Mouse (Mus musculus) CH12.LX (cell line): Measurements from ENCODE around the gene Gm20388. TPM values are rescaled to one million over a fixed set of nuclear protein-coding genes. Genes with fewer than 3 reads are reported as not detected.

Experiments used
- DNase-seq: peaks from one replicate; pipeline ENCODE4 v3.0.0-alpha.2; 2013; ENCODE audit errors: extremely low read depth
- H3K27ac ChIP-seq: 2 replicates; pipeline ENCODE4 v1.5.1; 2012; ENCODE audit warnings: low read depth, mild to moderate bottlenecking, control low read depth, moderate library complexity; ENCODE audit not compliant: insufficient read depth
- H3K27me3 ChIP-seq: replicated peaks from 2 replicates; pipeline ENCODE3; 2012; ENCODE audit warnings: inconsistent platforms
- H3K36me3 ChIP-seq, 2 experiments: replicated peaks in 1 of 2; 2 replicates each; pipeline versions ENCODE3 to v1.6.1; 2012; ENCODE audit warnings: inconsistent platforms in 1 of 2, low read length in 1 of 2, mild to moderate bottlenecking in 1 of 2, mixed read lengths in 1 of 2, moderate library complexity in 1 of 2; ENCODE audit not compliant: control insufficient read depth in 1 of 2, insufficient read depth in 1 of 2
- H3K4me1 ChIP-seq, 2 experiments: 2 replicates each; pipeline ENCODE4 v1.6.1; 2012; ENCODE audit warnings: inconsistent platforms in 1 of 2, moderate library complexity in 1 of 2; ENCODE audit not compliant: insufficient read depth in 2 of 2, control insufficient read depth in 1 of 2
- H3K4me2 ChIP-seq: 2 replicates; pipeline ENCODE4 v1.6.1; 2012; ENCODE audit warnings: low read depth, mild to moderate bottlenecking, control low read depth; ENCODE audit not compliant: poor library complexity, insufficient read depth, severe bottlenecking
- H3K4me3 ChIP-seq, 3 experiments: fragments of 150-350 bp in 1 of 3; sonication (generic) in 1 of 3; replicated peaks in 1 of 3; 2 replicates each; pipeline versions ENCODE3 to v1.5.1; 2011 to 2012; ENCODE audit warnings: low read depth in 2 of 3, low read length in 2 of 3, mild to moderate bottlenecking in 2 of 3, moderate library complexity in 2 of 3, control low read depth in 1 of 3, improper control_type of control experiment in 1 of 3, inconsistent platforms in 1 of 3, mixed read lengths in 1 of 3; ENCODE audit not compliant: poor library complexity in 1 of 3
- H3K79me2 ChIP-seq: replicated peaks from 2 replicates; pipeline ENCODE4 v1.6.1; 2012; ENCODE audit warnings: mild to moderate bottlenecking, moderate library complexity; ENCODE audit not compliant: control insufficient read depth, poor library complexity, insufficient read depth, severe bottlenecking; ENCODE audit errors: extremely low read depth
- H3K9ac ChIP-seq: 2 replicates; pipeline ENCODE4 v1.6.1; 2012; ENCODE audit warnings: low read depth, mild to moderate bottlenecking, control low read depth, moderate library complexity; ENCODE audit not compliant: insufficient read depth
- H3K9me3 ChIP-seq: replicated peaks from 2 replicates; pipeline ENCODE3; 2012; ENCODE audit warnings: low read length, inconsistent platforms, mixed read lengths
- BHLHE40 ChIP-seq: IDR thresholded peaks from 2 replicates; pipeline ENCODE4 v1.6.1; 2011; ENCODE audit warnings: mild to moderate bottlenecking, low read depth, low read length, improper control_type of control experiment
- CHD1 ChIP-seq: IDR thresholded peaks from 2 replicates; pipeline ENCODE4 v1.6.1; 2012; ENCODE audit warnings: low read depth, low read length, improper control_type of control experiment, inconsistent platforms
- CTCF ChIP-seq, 2 experiments: IDR thresholded peaks in 1 of 2; conservative IDR thresholded peaks in 1 of 2; 2 replicates each; pipeline ENCODE4 v1.5.1; 2011 to 2012; ENCODE audit warnings: low read depth in 2 of 2, low read length in 2 of 2, improper control_type of control experiment in 1 of 2, inconsistent platforms in 1 of 2, mild to moderate bottlenecking in 1 of 2, moderate library complexity in 1 of 2
- E2F4 ChIP-seq: IDR thresholded peaks from 2 replicates; pipeline ENCODE4 v1.6.1; 2011; ENCODE audit warnings: low read depth, low read length, improper control_type of control experiment; ENCODE audit not compliant: insufficient replicate concordance
- ELF1 ChIP-seq: IDR thresholded peaks from 2 replicates; pipeline ENCODE4 v1.6.1; 2014; ENCODE audit warnings: low read depth, mild to moderate bottlenecking, inconsistent platforms, low read length, improper control_type of control experiment
- EP300 ChIP-seq: IDR thresholded peaks from 2 replicates; pipeline ENCODE4 v1.6.1; 2011; ENCODE audit warnings: low read length, improper control_type of control experiment
- ETS1 ChIP-seq: conservative IDR thresholded peaks from 2 replicates; pipeline ENCODE4 v1.6.1; 2012; ENCODE audit warnings: low read depth, mild to moderate bottlenecking, inconsistent platforms, low read length, improper control_type of control experiment, moderate library complexity
- HCFC1 ChIP-seq: IDR thresholded peaks from 2 replicates; pipeline ENCODE4 v1.6.1; 2012; ENCODE audit warnings: low read depth, mild to moderate bottlenecking, inconsistent platforms, low read length, improper control_type of control experiment
- IRF4 ChIP-seq: IDR thresholded peaks from 2 replicates; pipeline ENCODE4 v1.6.1; 2014; ENCODE audit warnings: low read depth, mild to moderate bottlenecking, inconsistent platforms, low read length, improper control_type of control experiment
- KAT2A ChIP-seq: IDR thresholded peaks from 2 replicates; pipeline ENCODE4 v1.6.1; 2012; ENCODE audit warnings: low read length, improper control_type of control experiment, inconsistent platforms; ENCODE audit not compliant: insufficient replicate concordance
- MEF2A ChIP-seq: IDR thresholded peaks from 2 replicates; pipeline ENCODE4 v1.6.1; 2014; ENCODE audit warnings: low read depth, mild to moderate bottlenecking, inconsistent platforms, low read length, improper control_type of control experiment, borderline replicate concordance
- MXI1 ChIP-seq: IDR thresholded peaks from 2 replicates; pipeline ENCODE4 v1.6.1; 2011; ENCODE audit warnings: mild to moderate bottlenecking, low read depth, low read length, improper control_type of control experiment
- MYC ChIP-seq: IDR thresholded peaks from 2 replicates; pipeline ENCODE4 v1.6.1; 2011; ENCODE audit warnings: low read depth, mild to moderate bottlenecking, improper control_type of control experiment, low read length
- NELFE ChIP-seq: IDR thresholded peaks from 2 replicates; pipeline ENCODE4 v1.6.1; 2011; ENCODE audit warnings: low read depth, low read length, improper control_type of control experiment
- NRF1 ChIP-seq: IDR thresholded peaks from 2 replicates; pipeline ENCODE4 v1.6.1; 2014; ENCODE audit warnings: low read depth, mild to moderate bottlenecking, inconsistent platforms, low read length, improper control_type of control experiment, moderate library complexity
- PAX5 ChIP-seq: IDR thresholded peaks from 2 replicates; pipeline ENCODE4 v1.6.1; 2012; ENCODE audit warnings: low read length, inconsistent platforms, mixed read lengths
- POLR2A ChIP-seq: IDR thresholded peaks from 2 replicates; pipeline ENCODE4 v1.6.1; 2011; ENCODE audit warnings: low read depth, mild to moderate bottlenecking, improper control_type of control experiment, low read length
- RAD21 ChIP-seq: IDR thresholded peaks from 2 replicates; pipeline ENCODE4 v1.6.1; 2011; ENCODE audit warnings: low read depth, mild to moderate bottlenecking, low read length, improper control_type of control experiment, moderate library complexity
- RCOR1 ChIP-seq: conservative IDR thresholded peaks from 2 replicates; pipeline ENCODE4 v1.6.1; 2012; ENCODE audit warnings: low read depth, mild to moderate bottlenecking, inconsistent platforms, low read length, improper control_type of control experiment
- SIN3A ChIP-seq: IDR thresholded peaks from 2 replicates; pipeline ENCODE4 v1.6.1; 2012; ENCODE audit warnings: low read length, improper control_type of control experiment, inconsistent platforms
- SMC3 ChIP-seq: IDR thresholded peaks from 2 replicates; pipeline ENCODE4 v1.6.1; 2011; ENCODE audit warnings: low read depth, low read length, improper control_type of control experiment
- TBP ChIP-seq: conservative IDR thresholded peaks from 2 replicates; pipeline ENCODE4 v1.6.1; 2011; ENCODE audit warnings: low read depth, low read length, improper control_type of control experiment
- TCF12 ChIP-seq: IDR thresholded peaks from 2 replicates; pipeline ENCODE4 v1.6.1; 2014; ENCODE audit warnings: low read depth, mild to moderate bottlenecking, inconsistent platforms, low read length, improper control_type of control experiment
- USF2 ChIP-seq: conservative IDR thresholded peaks from 2 replicates; pipeline ENCODE4 v1.6.1; 2011; ENCODE audit warnings: low read depth, low read length, improper control_type of control experiment
- ZKSCAN1 ChIP-seq: IDR thresholded peaks from 2 replicates; pipeline ENCODE4 v1.6.1; 2012; ENCODE audit warnings: low read depth, inconsistent platforms, low read length, improper control_type of control experiment, borderline replicate concordance
- ZMIZ1 ChIP-seq: IDR thresholded peaks from 2 replicates; pipeline ENCODE4 v1.6.1; 2012; ENCODE audit warnings: low read depth, mild to moderate bottlenecking, inconsistent platforms, low read length, improper control_type of control experiment
- ZNF384 ChIP-seq: IDR thresholded peaks from 2 replicates; pipeline ENCODE4 v1.6.1; 2012; ENCODE audit warnings: low read depth, low read length, improper control_type of control experiment, inconsistent platforms
- dilution Hi-C: fragments of 300-500 bp; cut with MboI; formaldehyde crosslinking; loops from 2 replicates; pipeline ENCODE4 v1.14.3; 2020; ENCODE audit warnings: low sequenced_read_pairs; ENCODE audit not compliant: extremely low pct_unique_long_range_greater_than_20kb, extremely low pct_ligation_motif_present
- in situ Hi-C: fragments of 300-500 bp; cut with MboI; formaldehyde crosslinking; loops from 3 replicates; pipeline ENCODE4 v1.14.3; 2019; ENCODE audit warnings: low sequenced_read_pairs, low pct_ligation_motif_present, low pct_unique_long_range_greater_than_20kb, mixed read lengths
- polyA plus RNA-seq: library from polyadenylated mRNA; unstranded; fragments of >175 nt; gene quantifications from 2 replicates; pipeline ENCODE4 v1.2.1, GENCODE M21; 2012; ENCODE audit warnings: low read depth; ENCODE audit not compliant: insufficient read length
- total RNA-seq, 2 experiments: library from RNA; depleted of rRNA; stranded (reverse); fragments of 300-350 nt in 1 of 2; fragments of >200 nt in 1 of 2; gene quantifications; 2 replicates each; pipeline ENCODE4 v1.2.3; 2012 to 2014

Gene Gm20388
- total and polyA plus RNA-seq, 3 experiments, result 14.8 to 26.3 (median 22.2) TPM

GRCm38 (mm10) chr8:120705163-120705562 lies 794.5 kb downstream of the Gm20388 start:
- peaks cover 15 to 67% of the 10 kb centered on the region in 2 experiments for H3K4me1 ChIP-seq
- H3K79me2 ChIP-seq, result no peaks in the 10 kb centered on the region
- H3K9me3 ChIP-seq, result no peaks in the 10 kb centered on the region
- no peak overlapping the region for H3K4me2 ChIP-seq
- no peak overlapping the region for H3K4me3 ChIP-seq
- no peak overlapping the region for H3K9ac ChIP-seq
- TF ChIP-seq USF2 (no peak), IRF4 (no peak), MYC (no peak), ZKSCAN1 (no peak), TCF12 (no peak), ZNF384 (no peak), SMC3 (no peak), NRF1 (no peak), SIN3A (no peak), ELF1 (no peak)
- no peaks in the 10 kb centered on the region for H3K36me3 ChIP-seq
- in situ Hi-C loops, result no loop called here
- peaks cover 24% of the 10 kb centered on the region for H3K27me3 ChIP-seq
- no peak for DNase-seq
- dilution Hi-C loops, result no loop called here
- no peak overlapping the region for H3K27ac ChIP-seq

DNA sequence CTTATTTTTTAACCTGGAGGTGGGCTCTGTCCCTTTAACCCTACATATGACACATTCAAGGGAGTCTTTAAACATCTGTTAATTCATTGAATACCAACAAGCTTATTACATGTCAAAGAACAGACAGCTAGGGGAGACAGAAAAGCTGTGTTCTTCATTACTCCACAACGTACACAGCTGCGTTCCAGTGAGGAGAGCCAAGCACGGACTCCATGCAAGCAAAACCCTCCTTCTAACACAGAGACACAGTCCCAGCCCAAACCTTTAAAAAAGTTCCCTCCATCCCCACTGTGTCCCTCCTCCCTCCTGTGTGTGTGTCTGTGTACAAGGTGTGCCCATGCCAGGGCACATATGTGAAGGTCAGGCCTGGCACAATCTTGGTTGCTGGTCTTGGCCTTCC lies 795.6 kb downstream of the Gm20388 start:
- in situ Hi-C loops, result no loop called here

DNA sequence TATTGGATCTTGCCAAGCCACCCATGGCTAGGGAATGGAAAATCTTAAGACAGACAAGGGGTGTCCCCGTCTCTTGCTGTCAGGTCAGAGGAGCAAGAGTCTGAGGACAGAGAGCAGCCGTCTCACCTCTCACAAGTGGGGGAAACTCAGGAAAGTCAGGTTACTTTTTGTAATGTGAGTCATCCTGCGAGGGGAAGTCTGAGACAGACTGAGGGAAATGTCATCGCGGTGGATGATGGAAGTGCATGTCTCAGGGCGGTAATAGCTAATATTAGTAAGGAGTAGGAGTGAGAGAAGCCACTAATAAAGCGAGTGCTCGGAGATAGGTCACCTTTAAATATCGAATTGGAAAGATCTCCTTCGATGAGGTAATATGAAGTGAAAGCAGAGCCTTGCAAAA lies 798.5 kb downstream of the Gm20388 start:
- in situ Hi-C loops, result no loop called here
- Histone ChIP-seq H3K4me2 (0 out of 2 replicates have a peak overlapping the region, but pooled peaks have one; percentile 18), H3K9me3 (no peaks in the 10 kb centered on the region), H3K36me3 (no peaks in the 10 kb centered on the region), H3K9ac (no peak overlapping the region), H3K4me1 (peaks cover 3 to 34% of the 10 kb centered on the region in 2 experiments; a peak in 3 of 4 replicates), H3K27me3 (peaks cover 13% of the 10 kb centered on the region), H3K79me2 (no peaks in the 10 kb centered on the region), H3K27ac (no peak overlapping the region), H3K4me3 (no peak overlapping the region)
- dilution Hi-C loops, result no loop called here
- peak; percentile 34 for DNase-seq
- peak; percentile 27; the same call in 1 of the 2 replicates for TF ChIP-seq BHLHE40
- TF ChIP-seq MXI1, result no peak
- TF ChIP-seq HCFC1, result no peak
- no peak for TF ChIP-seq E2F4
- TF ChIP-seq KAT2A, result no peak
- no peak for TF ChIP-seq ZKSCAN1
- TF ChIP-seq ETS1, result peak; percentile 65
- TF ChIP-seq EP300, result peak; percentile 53
- TF ChIP-seq CTCF (conservative IDR thresholded peaks at IDR 0.05 in 1 of 2, IDR thresholded peaks at IDR 0.05 in 1 of 2; ENCODE audit: low read depth in 2 of 2, low read length in 2 of 2), result no peak
- no peak for TF ChIP-seq TCF12
- TF ChIP-seq IRF4, result peak; percentile 73
- TF ChIP-seq RAD21, result no peak
- no peak for TF ChIP-seq ZMIZ1
- no peak for TF ChIP-seq TBP
- TF ChIP-seq ELF1, result no peak
- TF ChIP-seq PAX5, result no peak
- no peak for TF ChIP-seq NELFE
- no peak for TF ChIP-seq SIN3A
- peak; percentile 67; the same call in 1 of the 2 replicates for TF ChIP-seq MEF2A

More for the DNA sequence above, 795.6 kb downstream of the Gm20388 start:
- H3K27me3 ChIP-seq, result peaks cover 18% of the 10 kb centered on the region
- no peak overlapping the region for H3K27ac ChIP-seq
- peaks cover 14 to 57% of the 10 kb centered on the region in 2 experiments for H3K4me1 ChIP-seq
- TF ChIP-seq CHD1 (no peak), RCOR1 (no peak), SMC3 (no peak), ELF1 (no peak), POLR2A (no peak), MEF2A (no peak)
- H3K9ac ChIP-seq, result no peak overlapping the region
- no peak overlapping the region for H3K4me2 ChIP-seq
- no peaks in the 10 kb centered on the region for H3K9me3 ChIP-seq
- H3K4me3 ChIP-seq, result no peak overlapping the region
- DNase-seq, result no peak
- H3K36me3 ChIP-seq, result no peaks in the 10 kb centered on the region
- no peaks in the 10 kb centered on the region for H3K79me2 ChIP-seq
- dilution Hi-C loops, result no loop called here
